Mouse (Mus musculus) 3134 (cell line): ENCODE results near the gene Ola1.

Experiments used
- DNase-seq: peaks from one replicate; pipeline ENCODE4 v3.0.0-alpha.2; 2011; ENCODE audit warnings: low spot score; ENCODE audit not compliant: insufficient read length; ENCODE audit errors: extremely low read depth

The Ola1 gene

DNA sequence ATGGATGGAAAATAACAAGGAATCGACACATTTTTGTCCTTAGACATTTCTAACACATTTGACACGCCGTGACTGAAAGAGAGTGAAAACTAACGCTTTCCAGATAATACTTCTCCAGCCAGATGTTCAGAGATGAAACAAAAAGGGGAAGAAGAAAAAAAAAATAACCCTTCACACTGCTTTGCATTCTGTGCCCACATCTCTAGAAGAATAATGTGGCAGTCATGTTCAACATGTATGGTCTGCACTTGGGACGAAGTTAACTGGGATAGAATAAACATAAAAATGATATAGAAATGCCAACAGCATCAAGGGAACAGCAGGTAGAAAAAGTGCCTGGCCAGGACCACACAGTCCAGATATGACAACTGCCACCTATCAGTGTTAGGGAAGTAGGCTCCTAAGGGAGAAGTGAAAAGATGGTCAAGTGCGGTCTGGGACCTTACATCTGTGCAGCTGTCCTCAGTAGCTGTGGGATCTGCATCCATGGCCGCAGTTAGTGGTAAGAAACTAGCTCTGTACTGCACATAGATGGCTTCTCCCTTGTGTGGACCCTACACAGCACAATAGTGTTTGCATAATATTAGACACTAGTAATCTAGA is 149.4 kb downstream of the Ola1 start:
- no peak for DNase-seq

- no peak for DNase-seq
Measured at GRCm38 (mm10) chr2:73066307-73067167, 152.2 kb downstream of the Ola1 start.

DNA sequence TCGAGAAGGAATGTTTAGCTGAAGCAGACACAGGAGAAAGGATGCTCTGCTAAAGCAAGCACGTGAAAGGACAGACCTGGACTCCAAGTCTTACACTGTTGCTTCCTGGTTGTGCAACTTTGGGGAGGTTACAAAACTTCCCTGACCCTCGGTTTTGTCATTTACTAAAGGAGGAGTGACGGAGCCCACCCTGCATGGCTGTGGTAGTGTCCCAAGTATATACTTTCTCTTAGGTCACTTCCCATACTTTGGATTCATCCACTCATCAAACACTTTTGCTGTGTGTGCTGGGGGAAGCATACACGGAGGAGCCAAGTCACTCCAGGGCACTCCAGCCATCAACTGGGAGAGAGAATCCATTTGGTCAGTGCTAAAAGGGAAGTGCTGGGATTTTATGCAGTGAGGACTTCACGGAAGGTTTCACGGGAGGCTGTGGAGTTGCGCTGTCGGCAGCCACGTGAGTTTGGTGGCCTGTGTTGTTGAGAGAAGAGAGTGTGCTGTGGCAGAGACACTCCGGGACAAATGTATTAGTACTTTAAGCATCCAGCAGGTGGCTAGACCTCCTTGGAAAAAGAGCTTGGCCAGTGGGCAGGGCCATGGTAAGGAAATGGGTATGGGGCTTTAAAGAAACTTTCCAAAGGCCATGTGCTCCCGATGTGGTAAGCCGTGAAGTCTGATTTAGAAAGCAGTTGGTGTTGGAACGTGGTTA is 154.7 kb downstream of the Ola1 start:
- no peak for DNase-seq

- no peak for DNase-seq
Measured at GRCm38 (mm10) chr2:73060259-73060585, 158.5 kb downstream of the Ola1 start.

- DNase-seq, result peak; percentile 21
Measured at GRCm38 (mm10) chr2:73059550-73060258, 159.0 kb downstream of the Ola1 start.

GRCm38 (mm10) chr2:73058344-73058743 is 160.4 kb downstream of the Ola1 start:
- no peak for DNase-seq

GRCm38 (mm10) chr2:73057589-73057988 is 161.1 kb downstream of the Ola1 start:
- no peak for DNase-seq

DNA sequence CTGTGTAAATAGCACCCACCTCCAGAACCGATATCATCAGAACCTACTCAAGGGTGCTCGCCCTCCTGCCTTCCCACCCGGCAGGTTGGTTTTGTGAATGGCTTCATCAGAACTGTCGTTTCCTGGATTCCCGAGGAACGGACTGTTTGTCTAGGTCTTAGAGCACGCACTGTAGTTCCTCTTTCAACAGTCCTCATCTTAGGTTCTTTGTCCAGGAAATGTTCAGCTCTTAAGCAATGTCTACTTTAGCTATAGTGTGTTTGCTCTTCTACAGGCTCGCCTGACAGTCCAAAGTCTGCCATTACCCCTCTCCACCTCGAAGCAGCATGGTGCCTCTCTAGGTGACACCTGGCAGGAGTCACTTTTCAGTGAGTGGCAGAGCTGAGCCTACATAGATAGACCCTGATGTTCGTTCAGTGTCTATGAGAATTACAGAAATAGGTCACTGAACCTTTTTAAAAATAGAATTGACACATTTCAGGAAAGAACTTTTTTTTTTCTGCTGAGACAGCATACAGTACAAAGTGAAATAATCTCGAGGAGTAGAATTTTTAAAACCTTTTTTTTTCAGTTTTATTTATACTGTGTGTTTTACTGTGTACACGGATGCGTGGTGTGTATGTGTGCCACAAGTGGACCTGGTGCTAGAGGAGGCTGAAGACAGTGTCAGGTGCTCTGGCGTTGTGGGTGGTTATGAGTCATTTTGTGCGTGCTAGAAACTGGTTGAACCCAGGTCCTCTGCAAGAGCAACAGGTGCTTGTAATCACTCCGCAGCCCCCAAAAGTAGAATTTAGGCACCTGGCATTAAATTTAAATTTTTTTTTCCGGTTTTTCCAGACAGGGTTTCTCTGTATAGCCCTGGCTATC is 162.4 kb downstream of the Ola1 start:
- DNase-seq, result no peak

DNA sequence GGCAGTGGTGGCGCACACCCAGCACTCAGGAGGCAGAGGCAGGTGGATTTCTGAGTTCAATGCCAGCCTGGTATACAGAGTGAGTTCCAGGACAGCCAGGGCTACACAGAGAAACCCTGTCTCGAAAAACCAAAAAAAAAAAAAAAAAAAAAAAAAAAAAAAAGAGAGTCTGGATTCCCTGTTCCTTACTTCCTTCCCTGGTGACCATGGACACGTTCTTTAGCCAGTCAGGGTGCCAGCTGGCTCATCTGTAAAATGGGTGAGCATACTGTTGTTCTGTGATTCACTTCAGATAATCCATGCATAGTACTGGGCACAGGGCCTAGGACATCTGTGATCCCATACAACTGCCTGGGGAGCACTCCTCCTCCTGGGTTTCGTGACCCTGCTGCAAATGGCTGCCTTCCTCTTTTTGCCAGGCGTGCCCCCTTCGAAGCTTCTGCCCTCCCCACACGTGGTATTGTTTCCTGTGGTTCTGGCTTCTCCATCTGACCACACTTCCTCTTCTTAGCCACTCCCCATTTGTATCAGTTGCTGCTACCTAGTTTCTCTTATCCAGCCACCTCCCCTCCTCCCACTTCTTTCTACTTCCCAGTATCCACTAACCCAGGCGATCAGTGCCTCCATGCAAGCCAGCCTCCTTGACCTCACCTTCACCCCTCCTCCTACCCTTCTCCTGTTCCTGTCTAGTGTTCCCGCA is 164.8 kb downstream of the Ola1 start:
- no peak for DNase-seq

DNA sequence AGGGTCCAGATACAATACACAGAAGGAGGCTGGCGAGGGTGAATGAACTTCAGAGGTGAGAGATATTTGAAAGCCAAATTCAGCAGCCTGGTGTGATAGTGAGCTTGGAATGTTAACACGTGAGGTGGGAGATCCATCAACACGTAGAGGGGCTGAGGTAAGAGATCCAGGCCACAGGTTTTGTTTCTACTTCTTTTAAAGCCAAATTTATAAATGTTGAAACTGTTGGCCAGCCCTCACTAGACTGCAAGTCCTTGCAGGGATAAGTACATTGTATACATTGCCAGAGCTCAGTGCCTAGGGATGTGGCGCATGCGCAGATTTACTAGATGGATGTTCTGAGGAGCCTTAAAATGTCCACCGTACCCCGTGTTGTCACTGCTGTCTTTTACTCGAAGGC is 168.3 kb downstream of the Ola1 start:
- DNase-seq, result no peak

DNA sequence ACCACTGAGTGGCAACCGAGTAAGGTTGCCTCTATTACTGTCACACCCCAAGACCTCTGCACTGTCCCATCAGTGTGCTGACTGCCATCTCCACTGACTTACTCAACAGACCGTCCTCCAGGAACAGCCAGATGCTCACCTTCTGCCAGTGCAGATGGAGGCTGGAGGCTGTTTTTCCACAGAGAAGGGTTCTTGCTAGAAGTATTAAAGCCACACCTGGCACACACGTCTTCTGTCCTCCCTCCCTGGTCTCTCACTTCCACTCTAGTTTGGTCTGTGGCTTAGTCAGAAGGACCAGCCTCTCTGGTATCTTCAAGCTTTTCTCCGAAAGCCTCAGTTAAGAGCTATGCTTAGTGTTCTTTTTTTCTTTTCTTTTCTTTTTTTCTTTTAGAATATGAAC is 168.7 kb downstream of the Ola1 start:
- no peak for DNase-seq

DNA sequence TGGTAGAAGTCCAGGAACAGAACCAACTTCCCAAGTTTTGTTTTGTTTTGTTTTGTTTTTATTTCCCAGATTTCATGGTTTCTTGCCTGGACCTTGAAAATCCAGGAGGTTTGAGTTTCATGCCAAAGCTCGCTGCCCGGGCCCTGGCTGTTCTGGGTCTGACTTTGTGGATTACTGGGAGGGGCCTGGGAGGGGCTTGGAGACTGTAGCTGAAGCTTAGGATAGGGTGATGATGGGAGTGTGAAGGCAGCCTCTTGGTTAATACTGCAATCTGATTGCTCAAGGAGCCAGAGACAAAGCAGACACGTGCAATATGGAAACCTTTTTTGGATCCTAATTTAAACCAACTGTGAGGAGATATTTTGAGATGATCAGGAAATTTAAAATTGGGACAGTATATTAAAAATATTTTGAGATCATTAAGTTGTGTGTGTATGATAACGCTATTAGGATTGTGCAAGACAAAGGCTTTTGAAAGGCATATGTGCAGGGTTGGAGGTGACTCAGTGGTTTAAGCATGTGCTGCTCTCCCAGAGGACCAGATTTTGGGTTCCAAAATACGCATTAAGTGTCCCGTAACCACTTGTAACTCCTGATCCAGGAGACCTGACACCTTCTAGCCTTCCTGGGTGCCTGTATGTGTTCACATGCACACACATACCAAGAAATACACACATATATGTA is 169.6 kb downstream of the Ola1 start:
- DNase-seq, result peak; percentile 59

- no peak for DNase-seq
Measured at GRCm38 (mm10) chr2:73047061-73047741, 171.5 kb downstream of the Ola1 start.

- no peak for DNase-seq
Measured at GRCm38 (mm10) chr2:73046576-73046975, 172.1 kb downstream of the Ola1 start.

DNA sequence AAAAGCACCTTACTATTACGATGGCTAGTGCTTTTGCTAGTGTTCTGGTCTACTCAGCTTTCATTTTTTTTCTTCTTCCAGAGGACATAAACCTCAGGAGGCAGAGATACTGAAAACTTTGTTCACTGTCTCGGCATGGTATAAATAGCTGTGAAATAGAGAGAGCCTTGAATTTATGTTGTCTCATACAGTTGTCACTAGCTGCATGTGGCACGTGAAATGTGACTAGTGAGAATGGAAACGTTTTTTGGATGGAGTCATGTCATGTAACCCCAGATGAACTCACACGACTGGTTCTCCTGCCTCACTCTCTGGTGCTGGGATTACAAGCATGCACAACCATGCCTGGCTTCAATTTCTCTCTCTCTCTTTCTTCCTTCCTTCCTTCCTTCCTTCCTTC is 173.2 kb downstream of the Ola1 start:
- DNase-seq, result no peak
